Mouse (Mus musculus) spleen, postnatal 14 days (tissue): ENCODE data around the gene Ttc41.

Source experiments
- DNase-seq, 2 experiments: peaks; one replicate each; pipeline ENCODE4 v3.0.0; 2021 to 2022; ENCODE audit warnings: low spot score in 2 of 2

Ttc41 gene

DNA sequence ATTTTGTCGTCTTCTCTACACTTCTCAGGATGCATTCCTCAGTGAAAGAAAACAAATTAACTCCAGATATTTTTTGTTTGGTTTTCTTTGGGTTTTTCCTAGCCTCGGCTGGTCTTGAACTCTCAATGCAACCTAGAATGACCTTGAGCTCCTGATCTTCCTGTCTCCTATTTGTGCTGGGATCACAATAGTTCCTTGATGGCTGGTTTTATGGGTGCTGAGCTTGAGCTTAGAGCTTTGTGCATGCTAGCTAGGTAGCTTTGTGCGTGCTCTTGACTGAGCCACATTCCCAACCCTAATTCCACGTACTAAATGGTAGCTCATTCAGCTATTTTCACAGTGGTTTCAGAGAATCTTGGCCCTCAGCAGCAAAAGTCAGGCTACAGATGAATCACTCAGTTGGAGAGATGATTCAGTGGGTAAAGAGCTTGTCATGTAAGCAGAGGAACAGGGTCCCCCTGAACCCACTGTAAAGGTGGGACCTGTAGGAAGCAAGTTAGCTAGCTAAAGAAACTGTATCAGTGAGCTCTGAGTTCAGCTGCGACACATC lies 78.6 kb downstream of the Ttc41 start:
- no peak for DNase-seq

- no peak for DNase-seq
Observed at GRCm38 (mm10) chr10:86785396-86785795, 79.8 kb downstream of the Ttc41 start.

DNA sequence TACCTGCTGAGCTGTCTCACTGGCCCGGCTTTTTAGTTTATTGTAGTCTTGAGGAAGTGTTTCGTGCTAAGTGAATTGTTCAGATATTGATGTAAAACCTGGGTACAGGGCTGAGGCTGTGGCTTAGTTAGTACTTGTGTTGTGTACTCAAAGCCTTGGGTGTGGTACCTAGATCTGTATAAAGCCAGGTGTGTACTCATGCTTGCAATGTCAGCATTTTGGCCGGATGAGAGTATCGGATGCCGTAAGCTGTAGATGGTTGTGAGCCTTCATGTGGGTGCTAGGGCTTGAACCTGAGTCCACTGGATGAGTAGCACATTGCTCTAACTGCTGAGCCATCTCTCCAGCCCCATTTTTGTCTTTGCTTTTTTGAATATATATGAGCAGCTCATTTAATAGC lies 80.5 kb downstream of the Ttc41 start:
- no peak for DNase-seq

DNA sequence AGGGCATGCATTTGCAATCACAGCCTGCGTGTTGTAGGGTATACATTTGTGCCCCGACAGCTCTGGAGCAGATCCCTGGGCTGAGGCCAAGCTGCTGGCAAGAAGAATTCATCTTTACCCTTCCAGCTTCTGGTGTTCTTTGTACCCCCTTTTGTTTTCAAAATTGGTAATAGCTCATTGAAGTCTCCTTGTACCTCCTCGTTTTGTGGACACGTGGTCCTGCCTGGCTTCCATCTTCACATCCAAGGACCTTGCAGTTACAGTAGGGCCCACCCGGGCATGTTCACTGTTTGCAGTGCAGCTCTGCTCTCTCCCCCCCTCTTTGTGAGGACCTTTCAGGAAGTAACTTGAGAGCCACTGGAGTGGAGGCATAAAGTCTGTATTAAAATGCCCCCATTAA lies 82.6 kb downstream of the Ttc41 start:
- no peak for DNase-seq

DNA sequence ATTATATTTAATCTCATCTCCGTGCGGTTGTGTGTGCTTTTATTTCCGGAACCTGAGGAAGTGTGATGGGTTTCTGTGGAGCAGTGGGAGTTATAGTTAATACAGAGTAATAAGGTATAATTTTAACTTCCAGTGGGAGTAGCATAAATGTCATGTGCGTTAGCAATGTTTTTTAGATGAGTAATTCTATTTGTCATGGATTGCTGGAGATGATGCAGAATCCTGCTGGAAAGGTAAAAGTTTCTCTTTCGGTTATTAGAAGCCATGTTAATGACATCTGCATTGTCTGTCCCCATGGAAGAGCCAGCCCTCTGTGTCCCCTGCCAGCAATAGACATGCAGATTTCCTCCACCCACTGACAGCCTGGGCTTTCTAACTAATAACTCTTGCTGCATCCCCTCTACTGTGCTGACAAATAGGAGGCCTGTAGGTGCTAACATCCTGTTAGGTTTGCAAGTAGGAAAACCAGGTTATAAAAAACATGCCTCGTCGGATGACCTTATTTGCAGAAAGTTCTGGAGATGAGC lies 83.6 kb downstream of the Ttc41 start:
- DNase-seq = no peak

DNA sequence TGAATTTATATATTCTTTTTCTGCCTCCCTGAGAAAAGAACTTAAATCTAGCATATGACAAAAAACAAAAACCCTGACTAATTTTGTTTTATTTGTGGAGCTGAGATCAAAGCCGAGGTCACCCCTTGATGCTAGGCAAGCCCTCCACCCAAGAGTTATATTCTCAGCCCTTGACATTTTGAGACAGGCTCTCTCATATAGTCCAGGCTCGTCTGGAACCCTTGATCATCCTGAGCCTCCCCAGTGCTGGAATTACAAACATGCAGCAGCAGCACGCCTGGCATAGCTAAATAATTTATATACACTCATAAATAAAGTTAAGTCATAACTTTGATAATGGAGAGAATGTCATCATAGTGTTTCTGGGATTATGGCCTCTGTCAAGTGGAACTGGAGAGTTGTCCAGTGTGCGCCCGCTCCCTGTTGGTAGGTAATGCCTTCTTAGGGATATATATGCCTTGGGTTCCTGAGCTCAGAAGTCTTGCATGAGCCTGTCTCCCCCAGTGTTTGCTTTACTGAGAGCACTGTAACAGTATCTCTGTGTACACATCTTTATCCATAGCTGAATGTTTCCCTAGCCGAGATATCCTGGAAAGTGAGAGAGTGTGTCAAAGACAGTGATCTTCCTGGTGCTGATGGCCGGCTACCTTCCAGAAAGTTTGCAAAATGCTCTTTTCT lies 86.0 kb downstream of the Ttc41 start:
- DNase-seq = no peak

GRCm38 (mm10) chr10:86793509-86793951 lies 87.9 kb downstream of the Ttc41 start:
- DNase-seq = no peak

DNA sequence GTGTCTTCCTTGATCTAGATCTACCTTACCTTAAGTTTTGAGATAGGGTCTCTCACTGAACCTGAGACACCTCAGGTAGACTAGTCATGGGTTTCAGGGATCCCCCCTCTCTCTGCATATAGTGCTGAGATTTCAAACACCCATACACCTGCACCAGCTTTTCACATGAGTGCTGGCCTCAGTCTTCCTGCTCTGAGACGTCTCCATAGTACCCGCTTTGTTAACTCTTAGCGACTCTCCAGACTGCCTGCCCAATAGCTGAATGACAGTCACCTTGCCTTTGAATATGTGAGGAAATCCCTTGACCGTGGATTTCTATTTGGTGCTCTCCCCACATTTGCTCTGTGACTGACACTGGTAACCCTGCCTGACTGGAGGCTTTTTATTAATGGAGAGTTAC lies 88.6 kb downstream of the Ttc41 start:
- DNase-seq = no peak

DNA sequence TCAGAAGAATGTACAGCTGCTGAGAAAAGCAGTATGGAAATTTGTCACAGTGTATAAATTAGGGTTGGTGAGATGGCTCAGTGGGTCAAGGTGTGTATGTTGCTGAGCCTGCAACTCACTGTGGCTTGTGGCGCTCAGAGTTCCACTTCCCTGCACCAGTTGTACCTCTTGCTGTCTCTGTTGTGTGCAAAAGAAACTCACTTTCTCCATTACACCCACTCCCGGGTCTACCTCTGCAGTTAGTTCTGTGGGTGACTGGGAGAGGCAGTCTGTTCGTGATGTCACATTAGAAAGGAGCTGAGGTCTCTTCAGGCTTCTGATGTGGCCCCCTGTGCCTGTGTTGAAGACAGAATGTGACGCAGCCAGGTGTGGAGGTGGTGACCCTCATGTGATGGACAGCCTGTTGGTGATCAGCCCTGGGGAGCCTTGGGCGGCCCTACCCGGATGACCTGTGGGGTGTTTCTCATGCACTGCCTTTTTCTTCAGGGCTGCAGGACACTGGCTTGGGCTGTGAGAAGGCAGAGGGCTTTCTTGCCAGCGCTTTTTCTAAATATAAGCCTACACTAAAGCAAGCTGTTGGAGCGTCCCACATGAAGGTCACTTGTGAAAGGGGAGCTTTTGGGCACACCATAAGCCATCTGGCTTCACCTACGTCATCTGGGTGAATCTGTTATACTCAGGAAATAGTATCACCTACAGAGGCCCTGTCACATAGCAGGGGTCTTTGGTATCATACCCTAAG lies 89.4 kb downstream of the Ttc41 start:
- DNase-seq = no peak

GRCm38 (mm10) chr10:86796073-86796741 lies 90.6 kb downstream of the Ttc41 start:
- no peak for DNase-seq

DNA sequence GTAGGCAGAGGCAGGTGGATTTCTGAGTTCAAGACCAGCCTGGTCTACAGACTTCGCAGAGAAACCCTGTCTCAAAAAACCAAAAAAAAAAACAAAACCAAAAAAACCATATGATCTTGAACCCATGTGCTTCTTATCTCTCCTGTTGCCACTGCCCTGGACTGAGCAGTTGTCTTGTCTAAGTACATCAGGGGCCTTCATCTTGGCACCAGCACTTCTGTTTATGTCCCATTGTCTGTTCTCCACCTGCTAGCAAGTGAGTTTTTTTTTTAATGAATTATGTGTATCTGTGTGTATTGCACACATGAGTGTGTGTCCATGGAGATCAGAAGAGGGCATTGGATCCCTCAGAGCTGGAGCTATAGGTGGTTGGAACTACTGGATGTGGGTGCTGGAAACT lies 101.8 kb downstream of the Ttc41 start:
- no peak for DNase-seq

- DNase-seq = no peak
Observed at GRCm38 (mm10) chr10:86808013-86808758, 102.6 kb downstream of the Ttc41 start.

- DNase-seq = no peak
Observed at GRCm38 (mm10) chr10:86810000-86810399, 104.4 kb downstream of the Ttc41 start.

GRCm38 (mm10) chr10:86810612-86811011 lies 105.0 kb downstream of the Ttc41 start:
- no peak for DNase-seq

DNA sequence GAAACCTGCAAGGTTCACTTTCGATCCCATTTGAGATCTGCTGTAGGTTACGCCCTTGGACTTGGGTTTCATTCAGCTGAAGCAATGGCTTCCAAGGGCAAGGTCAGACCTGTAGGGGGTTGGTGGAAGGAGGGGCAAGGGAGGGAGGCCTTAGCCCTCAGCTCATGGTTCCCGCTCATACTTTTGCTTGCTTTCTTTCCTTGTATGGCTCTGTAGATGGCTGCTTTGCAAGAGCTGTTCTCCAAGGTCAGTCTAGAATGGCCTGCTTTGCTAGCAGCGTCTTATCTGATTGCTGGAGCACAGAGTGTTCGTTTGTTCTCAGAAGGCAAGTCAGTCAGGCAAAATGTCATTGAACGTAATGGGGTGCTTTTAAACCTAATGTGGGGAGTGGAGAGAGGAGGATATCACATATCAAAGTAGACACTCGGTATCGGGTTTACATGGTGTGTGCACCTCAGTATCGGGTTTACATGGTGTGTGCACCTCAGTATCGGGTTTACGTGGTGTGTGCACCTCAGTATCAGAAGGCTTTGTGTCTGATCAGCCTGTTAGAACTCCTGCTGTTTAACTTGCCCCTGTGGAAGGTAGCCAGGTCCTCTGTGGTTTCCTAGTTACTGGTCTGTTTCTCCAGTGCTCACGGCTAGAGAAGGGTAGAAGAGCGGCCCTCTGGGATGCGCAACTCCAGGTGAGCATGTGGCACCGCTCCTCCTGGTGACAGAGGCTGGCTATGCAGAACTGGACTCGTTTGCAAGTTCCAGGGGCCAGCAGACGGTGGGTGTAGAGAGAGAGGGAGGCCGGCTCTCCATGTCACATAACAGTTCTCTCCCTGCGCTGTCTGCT lies 108.9 kb downstream of the Ttc41 start:
- DNase-seq = no peak

DNA sequence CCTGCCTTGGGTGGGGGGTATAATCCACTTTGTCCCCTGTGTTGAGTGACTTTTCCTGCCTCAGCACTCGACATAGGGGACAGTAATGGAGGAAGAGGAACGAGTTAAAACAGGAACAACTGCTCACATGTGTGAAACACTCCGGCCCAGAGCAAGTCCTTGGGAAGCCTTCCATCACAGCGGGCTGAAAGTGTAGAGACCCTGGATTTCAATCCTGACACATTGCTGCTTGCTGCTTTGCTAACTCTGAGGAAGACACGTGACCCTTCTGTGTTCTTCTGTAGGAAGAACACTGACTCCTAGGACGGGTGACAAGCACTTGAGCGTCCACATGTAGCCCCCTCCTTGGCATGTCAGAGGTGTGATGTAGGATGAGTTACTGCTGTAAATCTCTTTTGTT lies 109.5 kb downstream of the Ttc41 start:
- no peak for DNase-seq

- no peak for DNase-seq
Observed at GRCm38 (mm10) chr10:86819649-86820165, 114.1 kb downstream of the Ttc41 start.

- DNase-seq = no peak
Observed at GRCm38 (mm10) chr10:86821014-86821413, 115.4 kb downstream of the Ttc41 start.

- no peak for DNase-seq
Observed at GRCm38 (mm10) chr10:86824093-86824492, 118.5 kb downstream of the Ttc41 start.

- DNase-seq = no peak
Observed at GRCm38 (mm10) chr10:86824871-86825270, 119.3 kb downstream of the Ttc41 start.
